Mouse (Mus musculus) midbrain, embryonic 13.5 days (tissue): ENCODE data around the gene Bcas1. TPM values are rescaled to one million over a fixed set of nuclear protein-coding genes. Genes with fewer than 3 reads are reported as not detected.

Source experiments
- ATAC-seq: fragments of 200-750 bp; cut with Nextera tagmentation; 2 replicates; pipeline ENCODE4 v1.8.0; 2017; ENCODE audit warnings: mild to moderate bottlenecking, moderate TSS enrichment, moderate library complexity
- H3K27ac ChIP-seq: fragments of 300-500 bp; sonication (generic); 2 replicates; pipeline ENCODE4 v1.5.1; 2015; ENCODE audit warnings: inconsistent platforms, mild to moderate bottlenecking, moderate library complexity
- H3K27me3 ChIP-seq: fragments of 300-500 bp; sonication (generic); 2 replicates; pipeline ENCODE4 v1.6.1; 2015; ENCODE audit warnings: mild to moderate bottlenecking, inconsistent platforms
- H3K36me3 ChIP-seq: fragments of 300-500 bp; sonication (generic); 2 replicates; pipeline ENCODE4 v1.6.1; 2015; ENCODE audit warnings: mild to moderate bottlenecking, inconsistent platforms
- H3K4me1 ChIP-seq: fragments of 300-500 bp; sonication (generic); replicated peaks from 2 replicates; pipeline ENCODE4 v1.6.1; 2015; ENCODE audit warnings: inconsistent platforms
- H3K4me2 ChIP-seq: fragments of 300-500 bp; sonication (generic); replicated peaks from 2 replicates; pipeline ENCODE4 v1.6.1; 2015; ENCODE audit warnings: moderate library complexity, mild to moderate bottlenecking, inconsistent platforms
- H3K4me3 ChIP-seq: fragments of 300-500 bp; sonication (generic); replicated peaks from 2 replicates; pipeline ENCODE4 v1.5.1; 2015; ENCODE audit warnings: mild to moderate bottlenecking, inconsistent platforms
- H3K9ac ChIP-seq: fragments of 300-500 bp; sonication (generic); replicated peaks from 2 replicates; pipeline ENCODE4 v1.6.1; 2015; ENCODE audit warnings: mild to moderate bottlenecking, inconsistent platforms
- H3K9me3 ChIP-seq: fragments of 300-500 bp; sonication (generic); 2 replicates; pipeline ENCODE4 v1.6.1; 2016; ENCODE audit warnings: mild to moderate bottlenecking, inconsistent platforms
- WGBS: fragments of 180-500 bp; shearing (Covaris S2); methylation state at CpG from one replicate; pipeline ENCODE4 v1.1.7; 2015; 5-methylcytosine and 5-hydroxymethylcytosine counted together
- polyA plus RNA-seq: library from polyadenylated mRNA; unstranded; fragments of >200 nt; fragmentation: Nextera tagmentation; extraction: Ambion mirVana; gene quantifications from 2 replicates; pipeline ENCODE4 v1.2.1, GENCODE M21; 2015

Gene Bcas1
- polyA plus RNA-seq, result 8.3 and 9.1 TPM in 2 replicates

GRCm38 (mm10) chr2:170427704-170428103, at the start of gene Bcas1:
Gene Bcas1 (minus strand): TSS chr2:170427845.
- H3K27ac ChIP-seq, result no peak within 1 kb of the TSS
- no peaks in the 10 kb centered on the region for H3K36me3 ChIP-seq
- ATAC-seq, result no peak
- H3K9me3 ChIP-seq, result no peaks in the 10 kb centered on the region
- H3K4me1 ChIP-seq, result 0 out of 2 replicates have a peak, but pooled peaks cover 3% of the 10 kb centered on the region
- WGBS, result 83% methylated on average over 8 of the region's 8 CpGs
- H3K4me2 ChIP-seq, result no peak within 1 kb of the TSS
- no peak within 1 kb of the TSS for H3K9ac ChIP-seq
- H3K4me3 ChIP-seq, result no peak within 1 kb of the TSS
- H3K27me3 ChIP-seq, result no peaks in the 10 kb centered on the region

- no peaks in the 10 kb centered on the region for H3K36me3 ChIP-seq
- ATAC-seq, result no peak
- 83% methylated on average over 8 of the region's 8 CpGs for WGBS
- no peak overlapping the region for H3K4me2 ChIP-seq
- H3K27me3 ChIP-seq, result no peaks in the 10 kb centered on the region
- no peak overlapping the region for H3K4me3 ChIP-seq
- H3K9ac ChIP-seq, result no peak overlapping the region
- H3K27ac ChIP-seq, result no peak overlapping the region
- no peaks in the 10 kb centered on the region for H3K4me1 ChIP-seq
- H3K9me3 ChIP-seq, result no peaks in the 10 kb centered on the region
Measured at GRCm38 (mm10) chr2:170476643-170477042, 49.0 kb upstream of the Bcas1 start.

- Histone ChIP-seq H3K4me3 (no peak overlapping the region), H3K36me3 (no peaks in the 10 kb centered on the region), H3K4me2 (no peak overlapping the region), H3K9me3 (no peaks in the 10 kb centered on the region), H3K9ac (no peak overlapping the region), H3K27me3 (no peaks in the 10 kb centered on the region), H3K27ac (no peak overlapping the region), H3K4me1 (no peaks in the 10 kb centered on the region)
- no peak for ATAC-seq
- 88% methylated on average over 11 of the region's 11 CpGs for WGBS
Measured at GRCm38 (mm10) chr2:170476215-170476614, 48.6 kb upstream of the Bcas1 start.

DNA sequence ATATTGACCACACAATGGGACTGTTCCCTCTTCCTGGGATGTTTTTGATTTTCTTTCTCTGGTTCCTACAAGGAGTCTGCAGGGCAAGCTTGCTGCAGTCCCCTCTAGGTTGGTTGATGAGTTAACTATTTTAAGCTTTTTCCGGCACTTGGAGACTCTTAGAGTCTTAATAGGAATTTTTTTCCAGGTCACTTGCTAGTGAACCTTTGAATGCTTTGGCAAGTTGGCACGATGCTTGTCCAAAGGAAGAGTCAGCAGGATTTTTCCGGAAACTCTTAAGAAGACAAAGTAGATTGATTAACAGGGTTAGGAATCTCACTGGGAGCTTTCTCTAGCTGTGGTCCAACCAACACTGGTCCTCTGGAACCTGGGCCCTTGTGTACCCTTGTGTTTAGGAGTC, 47.5 kb upstream of the Bcas1 start:
- peaks cover 3% of the 10 kb centered on the region; the same call in 1 of the 2 replicates for H3K27me3 ChIP-seq
- WGBS, result 88% methylated on average over 3 of the region's 3 CpGs
- H3K4me1 ChIP-seq, result no peaks in the 10 kb centered on the region
- no peak overlapping the region for H3K9ac ChIP-seq
- H3K36me3 ChIP-seq, result no peaks in the 10 kb centered on the region
- no peak for ATAC-seq
- H3K27ac ChIP-seq, result no peak overlapping the region
- no peak overlapping the region for H3K4me2 ChIP-seq
- H3K4me3 ChIP-seq, result no peak overlapping the region
- no peaks in the 10 kb centered on the region for H3K9me3 ChIP-seq

DNA sequence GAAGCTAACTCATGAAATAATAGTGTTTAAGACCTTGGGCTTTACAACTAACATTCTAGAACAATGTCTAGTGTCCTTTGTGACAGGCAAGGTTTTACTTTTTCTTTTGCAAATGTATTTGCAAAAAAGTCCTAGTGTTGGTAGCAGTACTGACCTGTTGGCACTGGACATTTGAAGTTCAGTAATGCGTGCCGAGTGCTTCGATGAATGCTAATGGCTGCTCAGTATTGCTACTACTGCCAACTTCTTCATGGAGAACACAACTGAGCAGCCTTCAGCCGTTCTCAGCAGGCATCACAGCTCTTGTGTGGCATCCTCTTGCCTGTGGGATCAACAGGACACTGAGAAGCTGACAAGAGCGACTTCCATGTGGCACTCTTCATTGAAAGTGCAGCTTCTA, 46.5 kb upstream of the Bcas1 start:
- no peak overlapping the region for H3K9ac ChIP-seq
- no peaks in the 10 kb centered on the region for H3K36me3 ChIP-seq
- no peaks in the 10 kb centered on the region for H3K9me3 ChIP-seq
- H3K4me2 ChIP-seq, result no peak overlapping the region
- 94% methylated on average over 5 of the region's 5 CpGs for WGBS
- no peak for ATAC-seq
- H3K27me3 ChIP-seq, result peaks cover 6% of the 10 kb centered on the region; the same call in 1 of the 2 replicates
- H3K27ac ChIP-seq, result no peak overlapping the region
- H3K4me1 ChIP-seq, result peaks cover 6% of the 10 kb centered on the region; the same call in 1 of the 2 replicates
- no peak overlapping the region for H3K4me3 ChIP-seq

GRCm38 (mm10) chr2:170470591-170470990, 42.9 kb upstream of the Bcas1 start:
- H3K4me3 ChIP-seq, result no peak overlapping the region
- H3K36me3 ChIP-seq, result no peaks in the 10 kb centered on the region
- no peaks in the 10 kb centered on the region for H3K9me3 ChIP-seq
- H3K9ac ChIP-seq, result no peak overlapping the region
- no peak overlapping the region for H3K4me2 ChIP-seq
- WGBS, result 82% methylated on average over 5 of the region's 5 CpGs
- ATAC-seq, result no peak
- H3K27ac ChIP-seq, result no peak overlapping the region
- peaks cover 12% of the 10 kb centered on the region; the same call in 1 of the 2 replicates for H3K27me3 ChIP-seq
- peaks cover 6% of the 10 kb centered on the region; the same call in 1 of the 2 replicates for H3K4me1 ChIP-seq

DNA sequence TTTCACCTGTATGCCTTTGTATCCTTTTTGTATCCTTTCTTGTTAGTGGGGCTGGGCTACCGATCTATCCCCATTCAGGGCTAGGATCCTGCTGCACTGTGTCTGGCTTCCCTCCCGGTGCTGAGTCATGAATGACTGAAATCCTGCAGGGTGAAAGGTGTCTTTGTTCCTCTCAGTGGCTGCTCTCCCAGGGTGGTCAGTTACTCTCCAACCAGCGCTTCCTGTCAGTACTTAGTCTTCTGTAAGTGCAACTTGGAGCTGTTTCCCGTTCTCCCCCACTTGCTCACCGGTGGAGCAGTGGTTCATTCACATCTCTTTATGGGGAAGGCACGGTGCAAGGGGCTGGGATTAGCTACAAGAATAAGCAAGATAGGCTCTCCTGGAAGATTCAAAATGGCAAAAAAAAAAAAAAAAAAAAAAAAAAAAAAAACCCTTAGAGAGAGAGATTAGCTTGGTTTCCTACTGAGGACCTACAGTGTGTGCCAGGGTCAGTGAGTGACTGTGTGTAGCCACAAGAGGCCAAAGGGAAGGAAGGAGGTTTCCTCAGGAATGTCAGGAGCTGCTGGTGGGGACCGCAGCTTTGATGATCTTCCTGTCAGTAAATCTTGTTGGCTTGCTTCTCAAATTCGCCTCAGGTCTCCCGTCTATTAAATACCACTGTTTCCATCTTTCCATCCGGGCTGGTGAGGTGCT, 42.1 kb upstream of the Bcas1 start:
- 11% methylated on average over 10 of the region's 10 CpGs for WGBS
- Histone ChIP-seq H3K27me3 (peaks cover 12% of the 10 kb centered on the region; the same call in 1 of the 2 replicates), H3K4me1 (peaks cover 6% of the 10 kb centered on the region; the same call in 1 of the 2 replicates), H3K9me3 (no peaks in the 10 kb centered on the region), H3K9ac (no peak overlapping the region), H3K4me3 (no peak overlapping the region), H3K4me2 (peak overlapping the region; percentile 19; the same call in 1 of the 2 replicates), H3K27ac (no peak overlapping the region), H3K36me3 (no peaks in the 10 kb centered on the region)
- ATAC-seq, result no peak

DNA sequence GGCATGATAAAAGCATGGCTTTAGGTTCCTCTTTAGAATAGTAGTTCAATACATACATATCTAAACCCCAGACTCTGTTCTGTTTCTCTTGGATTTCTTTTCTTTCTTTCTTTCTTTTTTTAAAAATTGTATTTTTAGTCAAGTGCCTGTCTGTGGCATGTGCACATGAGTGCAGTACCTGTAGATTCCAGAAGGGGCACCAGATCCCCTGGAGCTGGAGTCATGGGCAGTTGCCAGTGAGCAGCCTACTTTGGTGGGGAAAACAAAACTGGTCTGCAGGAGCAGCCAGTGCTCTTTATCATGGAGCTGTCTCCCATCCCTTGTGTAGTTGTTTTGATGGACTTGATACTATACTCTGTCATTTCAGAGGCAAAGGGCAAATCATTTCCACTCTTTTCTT, 40.4 kb upstream of the Bcas1 start:
- Histone ChIP-seq H3K4me3 (no peak overlapping the region), H3K36me3 (no peaks in the 10 kb centered on the region), H3K4me2 (no peak overlapping the region), H3K27me3 (peaks cover 12% of the 10 kb centered on the region; the same call in 1 of the 2 replicates), H3K9me3 (no peaks in the 10 kb centered on the region), H3K4me1 (peaks cover 6% of the 10 kb centered on the region; the same call in 1 of the 2 replicates), H3K9ac (no peak overlapping the region), H3K27ac (no peak overlapping the region)
- no peak for ATAC-seq

GRCm38 (mm10) chr2:170464817-170465216, 37.2 kb upstream of the Bcas1 start:
- Histone ChIP-seq H3K27me3 (0 out of 2 replicates have a peak, but pooled peaks cover 6% of the 10 kb centered on the region), H3K36me3 (no peaks in the 10 kb centered on the region), H3K4me2 (no peak overlapping the region), H3K27ac (no peak overlapping the region), H3K9me3 (no peaks in the 10 kb centered on the region), H3K4me1 (peaks cover 10% of the 10 kb centered on the region), H3K4me3 (no peak overlapping the region), H3K9ac (no peak overlapping the region)
- 53% methylated on average over 4 of the region's 4 CpGs for WGBS
- no peak for ATAC-seq

DNA sequence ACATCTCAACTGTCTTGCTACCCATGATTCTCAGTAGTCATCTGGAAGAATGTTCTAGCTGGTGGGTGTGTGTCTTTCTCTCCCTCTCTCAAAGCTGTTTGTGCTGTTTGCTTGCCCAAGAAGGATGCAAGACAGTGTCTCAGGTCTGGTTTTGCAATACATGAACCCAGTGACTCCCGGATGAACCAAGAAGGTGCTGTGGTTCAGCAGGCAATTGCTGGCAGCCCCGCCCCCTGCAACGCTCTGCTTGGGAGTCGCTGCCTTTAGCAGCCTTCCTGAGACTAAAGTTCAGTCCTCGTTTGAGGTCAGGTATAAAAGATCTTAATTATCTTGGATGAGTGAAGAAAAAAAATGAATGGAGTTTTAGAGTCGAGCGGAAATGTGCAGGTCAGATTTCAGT, 34.0 kb upstream of the Bcas1 start:
- 59% methylated on average over 7 of the region's 7 CpGs for WGBS
- ATAC-seq, result no peak
- Histone ChIP-seq H3K9me3 (no peaks in the 10 kb centered on the region), H3K4me1 (peaks cover 11% of the 10 kb centered on the region), H3K4me3 (no peak overlapping the region), H3K9ac (no peak overlapping the region), H3K27me3 (no peaks in the 10 kb centered on the region), H3K4me2 (no peak overlapping the region), H3K27ac (no peak overlapping the region), H3K36me3 (no peaks in the 10 kb centered on the region)

GRCm38 (mm10) chr2:170459805-170460204, 32.2 kb upstream of the Bcas1 start:
- H3K36me3 ChIP-seq, result no peaks in the 10 kb centered on the region

DNA sequence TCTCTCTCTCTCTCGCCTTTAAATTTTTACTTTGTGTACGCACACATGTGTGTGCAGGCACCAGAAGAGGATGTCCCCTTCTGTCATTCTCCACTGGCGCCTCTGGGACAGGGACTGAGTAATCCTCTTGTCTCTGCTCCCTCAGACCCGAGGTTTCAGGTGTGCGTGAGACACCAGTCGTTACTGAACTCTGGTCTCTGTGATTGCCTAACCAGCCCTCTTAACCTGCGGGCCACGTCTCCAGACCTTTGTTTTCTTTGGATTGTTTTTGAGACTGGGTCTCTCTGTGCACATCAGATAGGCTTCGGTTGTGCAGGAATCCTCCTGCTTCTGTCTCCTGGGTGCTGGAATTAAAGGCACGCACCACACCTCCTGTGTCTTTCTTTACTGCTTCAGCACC, 31.5 kb upstream of the Bcas1 start:
- H3K36me3 ChIP-seq, result no peaks in the 10 kb centered on the region
- H3K9me3 ChIP-seq, result no peaks in the 10 kb centered on the region
- H3K27me3 ChIP-seq, result 0 out of 2 replicates have a peak, but pooled peaks cover 6% of the 10 kb centered on the region
- no peak overlapping the region for H3K27ac ChIP-seq
- peaks cover 11% of the 10 kb centered on the region for H3K4me1 ChIP-seq
- no peak overlapping the region for H3K4me3 ChIP-seq
- 76% methylated on average over 10 of the region's 10 CpGs for WGBS
- no peak for ATAC-seq
- no peak overlapping the region for H3K9ac ChIP-seq
- no peak overlapping the region for H3K4me2 ChIP-seq

More at GRCm38 (mm10) chr2:170459805-170460204, 32.2 kb upstream of the Bcas1 start:
- Histone ChIP-seq H3K4me2 (no peak overlapping the region), H3K4me1 (peaks cover 11% of the 10 kb centered on the region), H3K27me3 (0 out of 2 replicates have a peak, but pooled peaks cover 6% of the 10 kb centered on the region), H3K27ac (no peak overlapping the region), H3K9me3 (no peaks in the 10 kb centered on the region), H3K9ac (no peak overlapping the region), H3K4me3 (no peak overlapping the region)
- ATAC-seq, result no peak
- WGBS, result 31% methylated on average over 9 of the region's 9 CpGs
